Comparison of ENCODE assay signal across 24 mouse cellular contexts in the genomic region with DNA sequence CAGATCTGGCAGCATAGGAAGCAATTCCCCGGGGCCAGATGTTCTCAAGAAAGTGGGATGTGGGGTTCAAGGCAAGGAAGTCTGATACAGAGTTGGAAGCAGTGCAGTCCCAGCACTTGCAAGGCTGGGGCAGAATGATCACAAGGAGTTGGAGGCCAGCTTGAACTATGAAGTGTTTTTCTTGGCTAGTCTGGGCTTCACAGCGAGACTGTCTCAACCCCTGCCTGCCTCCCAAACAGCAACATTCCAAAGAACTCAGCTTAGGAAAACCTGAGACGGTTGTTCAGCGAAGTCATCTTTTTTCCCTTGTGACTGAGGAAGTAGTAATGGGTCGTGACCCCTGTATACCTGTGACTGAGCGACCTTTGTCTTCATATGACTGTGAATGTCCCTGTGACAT. TPM values are rescaled to one million over a fixed set of nuclear protein-coding genes. Genes with fewer than 3 reads are reported as not detected.
A peak's percentile ranks its signal among the peaks of the same experiment; 100 is the strongest.
DNase-seq lines count a peak whose midpoint lies in the region; ATAC-seq lines count a peak whose summit lies in the region.
"Had no signal": no experiment of that assay in that cellular context is flagged by ENCODE, and none has a peak within 500 bp of the region (broad histone marks: within the 10 kb centered on the region; RNA-seq: fewer than 3 reads in every experiment).

No protein-coding gene starts in this region.

- 66% methylated on average over 6 of the region's 6 CpGs for WGBS in kidney, embryonic 16.5 days

- H3K4me2 ChIP-seq in kidney, embryonic 16.5 days (replicated peaks; ENCODE audit: low read depth, low read length): no peak overlapping the region
- H3K4me2 ChIP-seq: embryonic facial prominence, embryonic 13.5 days had no signal

- no peaks in the 10 kb centered on the region for H3K9me3 ChIP-seq in kidney, embryonic 16.5 days (ENCODE audit: low read length)
- H3K9me3 ChIP-seq: embryonic facial prominence, embryonic 13.5 days; heart, embryonic 10.5 days; limb, embryonic 10.5 days; midbrain, embryonic 10.5 days had no signal

- H3K27me3 ChIP-seq in kidney, embryonic 16.5 days (ENCODE audit: insufficient read depth, low read length): no peaks in the 10 kb centered on the region
- H3K27me3 ChIP-seq: embryonic facial prominence, embryonic 13.5 days; Patski had no signal

- H3K4me3 ChIP-seq in kidney, embryonic 16.5 days (ENCODE audit: low read length): no peak overlapping the region
- H3K4me3 ChIP-seq: embryonic facial prominence, embryonic 13.5 days; heart, embryonic 10.5 days; limb, embryonic 10.5 days; midbrain, embryonic 10.5 days had no signal

- H3K27ac ChIP-seq in kidney, embryonic 16.5 days (ENCODE audit: low read length): no peak overlapping the region
- H3K27ac ChIP-seq: embryonic facial prominence, embryonic 13.5 days; heart, embryonic 10.5 days; hindbrain, postnatal 0 days; limb, embryonic 10.5 days; midbrain, embryonic 10.5 days had no signal

- peaks cover 29% of the 10 kb centered on the region for H3K4me1 ChIP-seq in kidney, embryonic 16.5 days (ENCODE audit: insufficient read depth, low read length)

- DNase-seq in heart, adult 11 months: peak; percentile 91
- no peak for DNase-seq in heart, adult 8-10 months (ENCODE audit: low spot score)
- DNase-seq in kidney, postnatal 25 days: no peak
- DNase-seq in NIH3T3 (ENCODE audit: low read depth): peak; percentile 40
- peak; percentile 57 for DNase-seq in fat pad, adult 2 months (ENCODE audit: extremely low read depth, low read depth, low spot score)
- DNase-seq in lung, postnatal 36 days: no peak
- DNase-seq: adrenal gland, adult 2 months; cerebellum, postnatal 36 days; embryo, embryonic 11 days; gastrocnemius, postnatal 25 days; kidney, adult 11 months; liver, postnatal 0 days; thymus, adult 18-20 months had no signal

- H3K9ac ChIP-seq in kidney, embryonic 16.5 days (replicated peaks; ENCODE audit: low read length): 0 out of 2 replicates have a peak overlapping the region, but pooled peaks have one; percentile 25
- H3K9ac ChIP-seq: embryonic facial prominence, embryonic 13.5 days; liver, postnatal 0 days had no signal

- ATAC-seq in kidney, embryonic 16.5 days (ENCODE audit: low FRiP score, low TSS enrichment): no peak
- ATAC-seq: forebrain, embryonic 16.5 days; hindbrain, postnatal 0 days; liver, postnatal 0 days; lung, postnatal 0 days; Patski had no signal

- H3K36me3 ChIP-seq in kidney, embryonic 16.5 days (ENCODE audit: insufficient read depth, low read length): peaks cover 20% of the 10 kb centered on the region

RNA-seq across cellular contexts. Expression of a gene that starts 2.8 kb away (rescaled TPM):
- total RNA-seq in heart, adult 8-10 months (2022): 10 to 100 TPM; 65.1 to 79.2 (median 75.5) TPM
- 108 and 114 TPM in 2 replicates for polyA plus RNA-seq in kidney, embryonic 16.5 days (2015; fragmentation: Nextera tagmentation; extraction: Ambion mirVana)

RNA-seq across cellular contexts. Expression of a gene that starts 3.2 kb away (rescaled TPM):
- total RNA-seq in heart, adult 8-10 months (2022): 10 to 100 TPM; 16.0 to 18.5 (median 16.4) TPM
- polyA plus RNA-seq in kidney, embryonic 16.5 days (2015; fragmentation: Nextera tagmentation; extraction: Ambion mirVana): 24.8 and 33.7 TPM in 2 replicates

RNA-seq across cellular contexts. Expression of a gene that starts 7.5 kb away (rescaled TPM):
- total RNA-seq in heart, adult 8-10 months (2022): under 1 TPM in 2 of 4 experiments, not detected in 2; 0.38 to 0.81 TPM
- 6.5 and 6.8 TPM in 2 replicates for polyA plus RNA-seq in kidney, embryonic 16.5 days (2015; fragmentation: Nextera tagmentation; extraction: Ambion mirVana)
- total RNA-seq: layer of hippocampus, postnatal 25 days; neutrophil, adult 5-6 weeks had no signal

RNA-seq across cellular contexts. Expression of a gene that starts 14.2 kb away (rescaled TPM):
- 10 to 100 TPM; 38.0 to 39.3 (median 38.7) TPM for total RNA-seq in heart, adult 8-10 months (2022)
- 3.7 and 4.7 TPM in 2 replicates for polyA plus RNA-seq in kidney, embryonic 16.5 days (2015; fragmentation: Nextera tagmentation; extraction: Ambion mirVana)

RNA-seq across cellular contexts. Expression of a gene that starts 19.4 kb away (rescaled TPM):
- total RNA-seq in heart, adult 8-10 months (2022): 10 to 100 TPM; 40.2 to 51.1 (median 42.2) TPM
- 103 and 105 TPM in 2 replicates for polyA plus RNA-seq in kidney, embryonic 16.5 days (2015; fragmentation: Nextera tagmentation; extraction: Ambion mirVana)

Comparison
In these comparisons a context has a peak if more than half of its experiments do, and no peak if none do; other contexts are left out.
1. DNase-seq: peak in heart, adult 11 months (single experiment), NIH3T3 (single experiment) and fat pad, adult 2 months (single experiment); none in heart, adult 8-10 months (single experiment), kidney, postnatal 25 days (0 of 2) and lung, postnatal 36 days (single experiment).